Mouse (Mus musculus): ENCODE results near the gene Cox6b1. TPM values are rescaled to one million over a fixed set of nuclear protein-coding genes. Genes with fewer than 3 reads are reported as not detected.
A peak's percentile ranks its signal among the peaks of the same experiment; 100 is the strongest.

Cox6b1 gene
- polyA plus RNA-seq, 1 experiment from 2014 or later: 766 TPM

- Histone ChIP-seq H3K27ac (no peak overlapping the region), H3K9me3 (no peaks in the 10 kb centered on the region), H3K9ac (0 out of 2 replicates have a peak overlapping the region, but pooled peaks have one; percentile 19), H3K27me3 (peaks cover 71% of the 10 kb centered on the region), H3K36me3 (no peaks in the 10 kb centered on the region), H3K4me2 (replicated peaks) (peak overlapping the region; percentile 53), H3K4me3 (peak overlapping the region; percentile 28), H3K4me1 (peaks cover 20% of the 10 kb centered on the region)
- no peak for ATAC-seq (ENCODE audit: low FRiP score, low read depth)
- WGBS: 4% methylated on average over 27 of the region's 27 CpGs
Measured at GRCm38 (mm10) chr7:30633762-30634412, 7.9 kb upstream of the Cox6b1 start.

- Histone ChIP-seq H3K4me2 (replicated peaks) (no peak overlapping the region), H3K9me3 (no peaks in the 10 kb centered on the region), H3K4me3 (no peak overlapping the region), H3K4me1 (peaks cover 16% of the 10 kb centered on the region), H3K36me3 (peaks cover 5% of the 10 kb centered on the region), H3K27me3 (peaks cover 44% of the 10 kb centered on the region), H3K9ac (no peak overlapping the region), H3K27ac (no peak overlapping the region)
- ATAC-seq (ENCODE audit: low FRiP score, low read depth): no peak
Measured at GRCm38 (mm10) chr7:30629013-30629412, 3.1 kb upstream of the Cox6b1 start.

GRCm38 (mm10) chr7:30626647-30627046 lies 696 bp upstream of the Cox6b1 start:
- H3K4me2 ChIP-seq (replicated peaks): no peak overlapping the region
- ATAC-seq (ENCODE audit: low FRiP score, low read depth): no peak
- no peaks in the 10 kb centered on the region for H3K9me3 ChIP-seq
- WGBS: 86% methylated on average over 5 of the region's 5 CpGs
- H3K36me3 ChIP-seq: peaks cover 27% of the 10 kb centered on the region
- H3K4me1 ChIP-seq: peaks cover 10% of the 10 kb centered on the region
- no peak overlapping the region for H3K9ac ChIP-seq
- peaks cover 22% of the 10 kb centered on the region for H3K27me3 ChIP-seq
- no peak overlapping the region for H3K27ac ChIP-seq
- H3K4me3 ChIP-seq: no peak overlapping the region

GRCm38 (mm10) chr7:30619202-30619601 lies 6.7 kb downstream of the Cox6b1 start:
- no peak overlapping the region for H3K4me2 ChIP-seq (replicated peaks)
- 83% methylated on average over 3 of the region's 3 CpGs for WGBS
- H3K27ac ChIP-seq: no peak overlapping the region
- ATAC-seq (ENCODE audit: low FRiP score, low read depth): no peak
- H3K9ac ChIP-seq: no peak overlapping the region
- H3K36me3 ChIP-seq: peaks cover 82% of the 10 kb centered on the region
- no peaks in the 10 kb centered on the region; the same call in 1 of the 2 replicates for H3K9me3 ChIP-seq
- H3K4me1 ChIP-seq: no peaks in the 10 kb centered on the region
- H3K4me3 ChIP-seq: no peak overlapping the region
- H3K27me3 ChIP-seq: no peaks in the 10 kb centered on the region

- Histone ChIP-seq H3K4me2 (replicated peaks) (no peak overlapping the region), H3K9ac (no peak overlapping the region), H3K36me3 (peaks cover 76% of the 10 kb centered on the region), H3K27me3 (no peaks in the 10 kb centered on the region), H3K4me1 (no peaks in the 10 kb centered on the region), H3K4me3 (no peak overlapping the region), H3K27ac (no peak overlapping the region), H3K9me3 (no peaks in the 10 kb centered on the region; the same call in 1 of the 2 replicates)
- WGBS: 96% methylated on average over 9 of the region's 9 CpGs
- ATAC-seq (ENCODE audit: low FRiP score, low read depth): no peak
Measured at GRCm38 (mm10) chr7:30618658-30619057, 7.3 kb downstream of the Cox6b1 start.

GRCm38 (mm10) chr7:30615049-30615760 lies 10.7 kb downstream of the Cox6b1 start:
- no peak overlapping the region for H3K4me2 ChIP-seq (replicated peaks)
- H3K9ac ChIP-seq: no peak overlapping the region
- no peak overlapping the region for H3K27ac ChIP-seq
- H3K27me3 ChIP-seq: no peaks in the 10 kb centered on the region
- H3K4me1 ChIP-seq: no peaks in the 10 kb centered on the region
- H3K4me3 ChIP-seq: no peak overlapping the region
- ATAC-seq (ENCODE audit: low FRiP score, low read depth): no peak
- H3K36me3 ChIP-seq: peaks cover 52% of the 10 kb centered on the region
- WGBS: 58% methylated on average over 5 of the region's 5 CpGs
- no peaks in the 10 kb centered on the region; the same call in 1 of the 2 replicates for H3K9me3 ChIP-seq

- ATAC-seq (ENCODE audit: low FRiP score, low read depth): no peak
- WGBS: 84% methylated on average over 2 of the region's 2 CpGs
- H3K4me2 ChIP-seq (replicated peaks): no peak overlapping the region
- H3K27ac ChIP-seq: no peak overlapping the region
- H3K4me3 ChIP-seq: no peak overlapping the region
- no peak overlapping the region for H3K9ac ChIP-seq
- no peaks in the 10 kb centered on the region; the same call in 1 of the 2 replicates for H3K9me3 ChIP-seq
- no peaks in the 10 kb centered on the region for H3K4me1 ChIP-seq
- H3K36me3 ChIP-seq: peaks cover 45% of the 10 kb centered on the region
- no peaks in the 10 kb centered on the region for H3K27me3 ChIP-seq
Measured at GRCm38 (mm10) chr7:30614454-30614853, 11.5 kb downstream of the Cox6b1 start.

- no peak overlapping the region for H3K4me2 ChIP-seq (replicated peaks)
- no peak overlapping the region for H3K27ac ChIP-seq
- H3K4me3 ChIP-seq: no peak overlapping the region
- H3K4me1 ChIP-seq: no peaks in the 10 kb centered on the region
- no peaks in the 10 kb centered on the region; the same call in 1 of the 2 replicates for H3K9me3 ChIP-seq
- ATAC-seq (ENCODE audit: low FRiP score, low read depth): no peak
- WGBS: 23% methylated on average over 14 of the region's 14 CpGs
- H3K36me3 ChIP-seq: peaks cover 37% of the 10 kb centered on the region
- no peaks in the 10 kb centered on the region for H3K27me3 ChIP-seq
- no peak overlapping the region for H3K9ac ChIP-seq
Measured at GRCm38 (mm10) chr7:30613529-30614112, 12.3 kb downstream of the Cox6b1 start.

GRCm38 (mm10) chr7:30612654-30613402 lies 13.1 kb downstream of the Cox6b1 start, which contains the start of gene Upk1a:
Gene Upk1a (minus strand): TSS chr7:30612847.
- H3K27ac ChIP-seq: no peak within 1 kb of the TSS

GRCm38 (mm10) chr7:30610043-30610442 lies 15.9 kb downstream of the Cox6b1 start:
- 63% methylated on average over 7 of the region's 7 CpGs for WGBS
- no peaks in the 10 kb centered on the region for H3K4me1 ChIP-seq
- no peak overlapping the region for H3K4me3 ChIP-seq
- H3K36me3 ChIP-seq: 0 out of 2 replicates have a peak, but pooled peaks cover 1% of the 10 kb centered on the region
- H3K4me2 ChIP-seq (replicated peaks): no peak overlapping the region
- H3K27ac ChIP-seq: no peak overlapping the region
- no peak overlapping the region for H3K9ac ChIP-seq
- no peaks in the 10 kb centered on the region for H3K27me3 ChIP-seq
- ATAC-seq (ENCODE audit: low FRiP score, low read depth): no peak
- H3K9me3 ChIP-seq: no peaks in the 10 kb centered on the region; the same call in 1 of the 2 replicates

More at GRCm38 (mm10) chr7:30612654-30613402, 13.1 kb downstream of the Cox6b1 start, which contains the start of gene Upk1a:
- Histone ChIP-seq H3K36me3 (peaks cover 29% of the 10 kb centered on the region), H3K4me3 (no peak within 1 kb of the TSS), H3K9me3 (no peaks in the 10 kb centered on the region; the same call in 1 of the 2 replicates), H3K4me1 (no peaks in the 10 kb centered on the region), H3K27me3 (no peaks in the 10 kb centered on the region), H3K9ac (no peak within 1 kb of the TSS), H3K4me2 (replicated peaks) (no peak within 1 kb of the TSS)
- 51% methylated on average over 8 of the region's 8 CpGs for WGBS
- no peak for ATAC-seq (ENCODE audit: low FRiP score, low read depth)

GRCm38 (mm10) chr7:30608476-30608875 lies 17.5 kb downstream of the Cox6b1 start:
- no peaks in the 10 kb centered on the region for H3K36me3 ChIP-seq
- H3K9ac ChIP-seq: no peak overlapping the region
- 47% methylated on average over 16 of the region's 16 CpGs for WGBS
- ATAC-seq (ENCODE audit: low FRiP score, low read depth): no peak
- no peak overlapping the region for H3K4me3 ChIP-seq
- no peak overlapping the region for H3K4me2 ChIP-seq (replicated peaks)
- H3K27ac ChIP-seq: no peak overlapping the region
- H3K9me3 ChIP-seq: no peaks in the 10 kb centered on the region
- H3K4me1 ChIP-seq: no peaks in the 10 kb centered on the region
- no peaks in the 10 kb centered on the region for H3K27me3 ChIP-seq

Data from limb, embryonic 13.5 days (tissue).